Mouse (Mus musculus) heart, embryonic 16.5 days (tissue): ENCODE data around the gene Olfr1404. TPM values are rescaled to one million over a fixed set of nuclear protein-coding genes. Genes with fewer than 3 reads are reported as not detected.

Source experiments
- ATAC-seq: fragments of 200-750 bp; cut with Nextera tagmentation; replicated peaks from 2 replicates; pipeline ENCODE4 v1.8.0; 2017; ENCODE audit warnings: moderate number of reproducible peaks; ENCODE audit not compliant: insufficient read depth, low FRiP score; ENCODE audit errors: extremely low read depth
- H3K27ac ChIP-seq: fragments of 300-500 bp; sonication (generic); 2 replicates; pipeline ENCODE4 v1.5.1; 2014; ENCODE audit warnings: mild to moderate bottlenecking, low read length, control low read depth, moderate library complexity
- H3K27me3 ChIP-seq: fragments of 300-500 bp; sonication (generic); 2 replicates; pipeline ENCODE4 v1.6.1; 2014; ENCODE audit warnings: low read length, mixed read lengths; ENCODE audit not compliant: control insufficient read depth, insufficient read depth
- H3K36me3 ChIP-seq: fragments of 300-500 bp; sonication (generic); 2 replicates; pipeline ENCODE4 v1.6.1; 2014; ENCODE audit not compliant: control insufficient read depth, insufficient read depth
- H3K4me1 ChIP-seq: fragments of 300-500 bp; sonication (generic); 2 replicates; pipeline ENCODE4 v1.6.1; 2014; ENCODE audit warnings: low read length, mixed read lengths; ENCODE audit not compliant: control insufficient read depth, insufficient read depth
- H3K4me2 ChIP-seq: fragments of 300-500 bp; sonication (generic); 2 replicates; pipeline ENCODE4 v1.6.1; 2014; ENCODE audit warnings: low read depth, mild to moderate bottlenecking, control low read depth, low read length
- H3K4me3 ChIP-seq: fragments of 300-500 bp; sonication (generic); 2 replicates; pipeline ENCODE4 v1.5.1; 2014; ENCODE audit warnings: mild to moderate bottlenecking, control low read depth, low read length
- H3K9ac ChIP-seq: fragments of 300-500 bp; sonication (generic); 2 replicates; pipeline ENCODE4 v1.6.1; 2014; ENCODE audit warnings: low read length, control low read depth
- H3K9me3 ChIP-seq: fragments of 300-500 bp; sonication (generic); replicated peaks from 2 replicates; pipeline ENCODE4 v1.6.1; 2016; ENCODE audit warnings: low read length; ENCODE audit not compliant: control insufficient read depth
- WGBS: fragments of 180-500 bp; shearing (Covaris S2); extraction: QIAGEN DNeasy Blood & Tissue Kit; methylation state at CpG from one replicate; pipeline ENCODE4 v1.1.7; 2014; 5-methylcytosine and 5-hydroxymethylcytosine counted together
- polyA plus RNA-seq: library from polyadenylated mRNA; unstranded; fragments of >200 nt; fragmentation: Nextera tagmentation; extraction: Ambion mirVana; gene quantifications from 2 replicates; pipeline ENCODE4 v1.2.1, GENCODE M21; 2015

Olfr1404 gene
- polyA plus RNA-seq, 1 experiment from 2014 or later, result not detected

DNA sequence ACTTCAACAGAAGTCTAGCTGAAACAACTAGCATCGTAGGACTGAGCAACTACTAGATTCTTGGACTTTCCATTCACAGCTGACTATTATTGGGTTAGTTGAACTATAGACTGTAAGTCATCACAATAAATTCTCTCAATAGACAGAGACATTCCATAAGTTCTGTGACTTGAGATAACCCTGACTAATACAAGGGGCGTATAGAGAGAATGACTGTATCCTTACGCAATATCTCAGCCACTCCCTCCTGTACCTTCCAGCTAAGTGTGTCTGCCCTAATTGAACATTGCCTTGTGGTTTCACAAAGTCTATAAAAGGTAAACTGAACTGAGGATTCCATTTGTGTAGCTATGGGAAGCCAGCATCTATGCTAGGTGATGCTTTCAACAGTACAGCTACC is 37.7 kb downstream of the Olfr1404 start:
- Histone ChIP-seq H3K9me3 (no peaks in the 10 kb centered on the region), H3K4me2 (no peak overlapping the region), H3K4me3 (no peak overlapping the region), H3K4me1 (no peaks in the 10 kb centered on the region), H3K27me3 (no peaks in the 10 kb centered on the region), H3K36me3 (no peaks in the 10 kb centered on the region), H3K9ac (no peak overlapping the region), H3K27ac (no peak overlapping the region)
- ATAC-seq, result no peak
- WGBS, result 86% methylated on average over 3 of the region's 3 CpGs

- no peak within 1 kb of the TSS for H3K9ac ChIP-seq
- no peak within 1 kb of the TSS for H3K4me3 ChIP-seq
- H3K9me3 ChIP-seq, result no peaks in the 10 kb centered on the region
- H3K36me3 ChIP-seq, result no peaks in the 10 kb centered on the region
- no peaks in the 10 kb centered on the region for H3K27me3 ChIP-seq
- no peaks in the 10 kb centered on the region for H3K4me1 ChIP-seq
- no peak within 1 kb of the TSS for H3K4me2 ChIP-seq
- no peak for ATAC-seq
- no peak within 1 kb of the TSS for H3K27ac ChIP-seq
These were observed 53.5 kb downstream of the Olfr1404 start, which contains the start of gene Olfr418 for GRCm38 (mm10) chr1:173265701-173266100. Gene Olfr418 (plus strand): TSS chr1:173266001.

Other genes starting within 250 kb of the Olfr1404 start
- not detected in 2 replicates for gene Olfr1408, start 75.0 kb upstream of the Olfr1404 start, polyA plus RNA-seq
- gene Olfr1406, start 21.8 kb upstream of the Olfr1404 start, polyA plus RNA-seq, result not detected in 2 replicates
- not detected in 2 replicates for gene Olfr218, start 14.6 kb upstream of the Olfr1404 start, polyA plus RNA-seq
- not detected in 2 replicates for gene Fcer1a, start 14.8 kb downstream of the Olfr1404 start, polyA plus RNA-seq
- gene Olfr418, start 53.6 kb downstream of the Olfr1404 start, polyA plus RNA-seq, result not detected in 2 replicates
- not detected in 2 replicates for gene Mptx2, start 65.4 kb downstream of the Olfr1404 start, polyA plus RNA-seq
- gene Ackr1, start 121.4 kb downstream of the Olfr1404 start, polyA plus RNA-seq, result 0.64 and 0.81 TPM in 2 replicates
- gene Aim2, start 138.5 kb downstream of the Olfr1404 start, polyA plus RNA-seq, result 2.3 and 2.6 TPM in 2 replicates
- gene Cadm3, start 155.3 kb downstream of the Olfr1404 start, polyA plus RNA-seq, result 0.26 and 0.45 TPM in 2 replicates